Mouse (Mus musculus) heart, postnatal 0 days (tissue): Measurements from ENCODE around the gene Rab31.

Source experiments
- CTCF ChIP-seq: IDR thresholded peaks from 2 replicates; pipeline ENCODE4 v1.5.1; 2016; ENCODE audit warnings: antibody characterized with exemption, control low read depth, low read depth
- EP300 ChIP-seq: IDR thresholded peaks from 2 replicates; pipeline ENCODE4 v1.6.1; 2016; ENCODE audit warnings: antibody characterized with exemption, low read depth

DNA sequence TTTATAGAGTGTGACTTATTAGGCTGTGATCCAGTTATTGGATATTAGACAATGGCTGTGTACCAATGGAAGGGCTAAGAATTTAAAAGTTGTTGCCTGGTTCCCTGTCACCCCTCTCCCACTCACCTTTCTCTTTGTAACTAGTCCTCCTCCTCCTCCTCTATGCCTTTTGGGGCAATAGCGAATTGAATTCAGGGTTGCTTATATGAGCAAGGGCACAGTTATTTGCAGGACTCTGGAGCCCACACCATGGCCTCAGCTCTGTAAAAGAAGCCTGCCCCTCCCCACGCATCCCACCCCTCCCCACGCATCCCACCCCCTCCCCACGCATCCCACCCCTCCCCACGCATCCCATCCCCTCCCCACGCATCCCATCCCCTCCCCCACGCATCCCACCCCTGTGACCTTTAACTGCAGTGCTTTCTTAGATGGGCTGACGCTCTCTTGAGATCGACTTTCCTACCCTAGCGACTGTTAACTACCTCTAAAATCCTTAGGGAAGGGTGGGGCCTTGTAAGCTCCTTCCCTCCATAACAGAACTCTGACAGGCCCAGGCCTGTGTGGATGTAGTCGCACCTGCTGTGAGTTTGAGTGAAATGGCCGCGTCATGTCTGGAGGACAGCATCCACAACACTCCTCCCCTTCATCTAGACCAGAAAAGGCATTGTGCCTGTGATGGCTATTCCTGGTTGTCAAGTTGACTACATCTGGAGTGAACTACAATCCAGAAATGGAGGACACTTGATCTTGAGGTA, 21.7 kb upstream of the Rab31 start:
- TF ChIP-seq CTCF = no peak
- no peak for TF ChIP-seq EP300
